Mouse (Mus musculus) T-helper 2 cell (primary cell): ENCODE results near the gene Fstl4.

Experiments used
- in situ Hi-C: fragments of 300-600 bp; cut with MboI, MseI; formaldehyde crosslinking; loops from one replicate; pipeline ENCODE4 v1.15.1; 2025; ENCODE audit warnings: high pct_unique_total_duplicates

The Fstl4 gene

GRCm38 (mm10) chr11:52910788-52911187, 146.4 kb downstream of the Fstl4 start:
- in situ Hi-C loops = no loop called here

- in situ Hi-C loops = no loop called here
Measured at GRCm38 (mm10) chr11:52914431-52914830, 150.0 kb downstream of the Fstl4 start.

- in situ Hi-C loops = no loop called here
Measured at GRCm38 (mm10) chr11:52915648-52916047, 151.2 kb downstream of the Fstl4 start.

GRCm38 (mm10) chr11:52919231-52919960, 155.0 kb downstream of the Fstl4 start:
- in situ Hi-C loops = no loop called here

- in situ Hi-C loops = no loop called here
Measured at GRCm38 (mm10) chr11:52924196-52924595, 159.8 kb downstream of the Fstl4 start.

- in situ Hi-C loops = no loop called here
Measured at GRCm38 (mm10) chr11:52928321-52928720, 163.9 kb downstream of the Fstl4 start.

GRCm38 (mm10) chr11:52939336-52940070, 175.1 kb downstream of the Fstl4 start:
- in situ Hi-C loops = loop anchor here (5.0 kb wide), 1 partner anchor 1782 kb away; no protein-coding TSS in a partner anchor

GRCm38 (mm10) chr11:52942967-52943366, 178.5 kb downstream of the Fstl4 start:
- in situ Hi-C loops = no loop called here

GRCm38 (mm10) chr11:52954995-52955394, 190.6 kb downstream of the Fstl4 start:
- in situ Hi-C loops = no loop called here

GRCm38 (mm10) chr11:52968809-52969208, 204.4 kb downstream of the Fstl4 start:
- in situ Hi-C loops = no loop called here

- in situ Hi-C loops = no loop called here
Measured at GRCm38 (mm10) chr11:52970396-52970795, 206.0 kb downstream of the Fstl4 start.

GRCm38 (mm10) chr11:52986986-52987385, 222.6 kb downstream of the Fstl4 start:
- in situ Hi-C loops = no loop called here

- in situ Hi-C loops = no loop called here
Measured at GRCm38 (mm10) chr11:52994688-52995087, 230.3 kb downstream of the Fstl4 start.

- in situ Hi-C loops = no loop called here
Measured at GRCm38 (mm10) chr11:52996434-52997093, 232.1 kb downstream of the Fstl4 start.

- in situ Hi-C loops = no loop called here
Measured at GRCm38 (mm10) chr11:52997421-52997820, 233.0 kb downstream of the Fstl4 start.

GRCm38 (mm10) chr11:53000226-53000625, 235.8 kb downstream of the Fstl4 start:
- in situ Hi-C loops = no loop called here

GRCm38 (mm10) chr11:53003361-53003760, 238.9 kb downstream of the Fstl4 start:
- in situ Hi-C loops = no loop called here

GRCm38 (mm10) chr11:53003811-53004210, 239.4 kb downstream of the Fstl4 start:
- in situ Hi-C loops = no loop called here

GRCm38 (mm10) chr11:53009597-53009996, 245.2 kb downstream of the Fstl4 start:
- in situ Hi-C loops = no loop called here

GRCm38 (mm10) chr11:53011996-53012505, 247.6 kb downstream of the Fstl4 start:
- in situ Hi-C loops = no loop called here

- in situ Hi-C loops = no loop called here
Measured at GRCm38 (mm10) chr11:53013906-53014305, 249.5 kb downstream of the Fstl4 start.

GRCm38 (mm10) chr11:53016358-53017021, 252.1 kb downstream of the Fstl4 start:
- in situ Hi-C loops = no loop called here
